Mouse (Mus musculus): ENCODE results near the gene Hip1r. TPM values are rescaled to one million over a fixed set of nuclear protein-coding genes. Genes with fewer than 3 reads are reported as not detected.

Gene Hip1r
- total and polyA plus RNA-seq, 3 experiments: 7.9 to 21.7 (median 14.9) TPM

- H3K4me3 ChIP-seq (ENCODE audit: low read depth, low read length): no peak overlapping the region
- DNase-seq (ENCODE audit: low spot score): no peak
- ATAC-seq (ENCODE audit: extremely low read depth, insufficient number of reproducible peaks, low FRiP score, poor library complexity, severe bottlenecking): no peak
- no peak for TF ChIP-seq POLR2AphosphoS5 (IDR thresholded peaks at IDR 0.05; ENCODE audit: insufficient replicate concordance, low read depth, low read length)
- TF ChIP-seq GATA2 (IDR thresholded peaks at IDR 0.05; ENCODE audit: borderline replicate concordance, low read depth, low read length): no peak
- TF ChIP-seq GATA1 (IDR thresholded peaks at IDR 0.05; ENCODE audit: borderline replicate concordance, low read length): no peak
- TF ChIP-seq CTCF (IDR thresholded peaks at IDR 0.05; ENCODE audit: low read depth, low read length): no peak
- TF ChIP-seq TAL1 (conservative IDR thresholded peaks at IDR 0.05; ENCODE audit: low read depth, low read length): no peak
- H3K27me3 ChIP-seq (ENCODE audit: insufficient read depth, low read length): no peaks in the 10 kb centered on the region
- no peaks in the 10 kb centered on the region for H3K9me3 ChIP-seq (replicated peaks)
- peaks cover 43% of the 10 kb centered on the region for H3K36me3 ChIP-seq (replicated peaks)
- peaks cover 12% of the 10 kb centered on the region for H3K4me1 ChIP-seq (ENCODE audit: insufficient read depth, low read depth, low read length)
Observed at GRCm38 (mm10) chr5:123982838-123983237, 9.4 kb downstream of the Hip1r start.

- Histone ChIP-seq H3K9me3 (replicated peaks) (no peaks in the 10 kb centered on the region), H3K36me3 (replicated peaks) (peaks cover 48% of the 10 kb centered on the region), H3K27me3 (ENCODE audit: insufficient read depth, low read length) (no peaks in the 10 kb centered on the region; the same call in 1 of the 2 replicates), H3K4me1 (ENCODE audit: insufficient read depth, low read depth, low read length) (peaks cover 11% of the 10 kb centered on the region), H3K4me3 (ENCODE audit: low read depth, low read length) (no peak overlapping the region)
- no peak for TF ChIP-seq POLR2AphosphoS5 (IDR thresholded peaks at IDR 0.05; ENCODE audit: insufficient replicate concordance, low read depth, low read length)
- no peak for TF ChIP-seq CTCF (IDR thresholded peaks at IDR 0.05; ENCODE audit: low read depth, low read length)
- no peak for ATAC-seq (ENCODE audit: extremely low read depth, insufficient number of reproducible peaks, low FRiP score, poor library complexity, severe bottlenecking)
- no peak for DNase-seq (ENCODE audit: low spot score)
Observed at GRCm38 (mm10) chr5:123985434-123985833, 12.0 kb downstream of the Hip1r start.

GRCm38 (mm10) chr5:123986925-123987324, 13.5 kb downstream of the Hip1r start:
- TF ChIP-seq CTCF (IDR thresholded peaks at IDR 0.05; ENCODE audit: low read depth, low read length) (no peak), TAL1 (conservative IDR thresholded peaks at IDR 0.05; ENCODE audit: low read depth, low read length) (no peak), GATA2 (IDR thresholded peaks at IDR 0.05; ENCODE audit: borderline replicate concordance, low read depth, low read length) (no peak), GATA1 (IDR thresholded peaks at IDR 0.05; ENCODE audit: borderline replicate concordance, low read length) (no peak), POLR2AphosphoS5 (IDR thresholded peaks at IDR 0.05; ENCODE audit: insufficient replicate concordance, low read depth, low read length) (no peak)
- no peak for DNase-seq (ENCODE audit: low spot score)

GRCm38 (mm10) chr5:123987511-123987910, 14.1 kb downstream of the Hip1r start:
- no peak for TF ChIP-seq POLR2AphosphoS5 (IDR thresholded peaks at IDR 0.05; ENCODE audit: insufficient replicate concordance, low read depth, low read length)
- TF ChIP-seq GATA2 (IDR thresholded peaks at IDR 0.05; ENCODE audit: borderline replicate concordance, low read depth, low read length): no peak
- TF ChIP-seq TAL1 (conservative IDR thresholded peaks at IDR 0.05; ENCODE audit: low read depth, low read length): no peak

More at GRCm38 (mm10) chr5:123986925-123987324, 13.5 kb downstream of the Hip1r start:
- Histone ChIP-seq H3K4me1 (ENCODE audit: insufficient read depth, low read depth, low read length) (peaks cover 8% of the 10 kb centered on the region), H3K27me3 (ENCODE audit: insufficient read depth, low read length) (no peaks in the 10 kb centered on the region; the same call in 1 of the 2 replicates), H3K9me3 (replicated peaks) (no peaks in the 10 kb centered on the region), H3K4me3 (ENCODE audit: low read depth, low read length) (no peak overlapping the region), H3K36me3 (replicated peaks) (peaks cover 55% of the 10 kb centered on the region)
- no peak for ATAC-seq (ENCODE audit: extremely low read depth, insufficient number of reproducible peaks, low FRiP score, poor library complexity, severe bottlenecking)

GRCm38 (mm10) chr5:123989941-123990885, 16.8 kb downstream of the Hip1r start:
- Histone ChIP-seq H3K9me3 (replicated peaks) (no peaks in the 10 kb centered on the region), H3K4me3 (ENCODE audit: low read depth, low read length) (no peak overlapping the region), H3K36me3 (replicated peaks) (peaks cover 63% of the 10 kb centered on the region), H3K27me3 (ENCODE audit: insufficient read depth, low read length) (no peaks in the 10 kb centered on the region; the same call in 1 of the 2 replicates), H3K4me1 (ENCODE audit: insufficient read depth, low read depth, low read length) (no peaks in the 10 kb centered on the region; the same call in 1 of the 2 replicates)
- TF ChIP-seq GATA1 (IDR thresholded peaks at IDR 0.05; ENCODE audit: borderline replicate concordance, low read length) (no peak), GATA2 (IDR thresholded peaks at IDR 0.05; ENCODE audit: borderline replicate concordance, low read depth, low read length) (no peak), POLR2AphosphoS5 (IDR thresholded peaks at IDR 0.05; ENCODE audit: insufficient replicate concordance, low read depth, low read length) (no peak), TAL1 (conservative IDR thresholded peaks at IDR 0.05; ENCODE audit: low read depth, low read length) (no peak), CTCF (IDR thresholded peaks at IDR 0.05; ENCODE audit: low read depth, low read length) (no peak)
- no peak for ATAC-seq (ENCODE audit: extremely low read depth, insufficient number of reproducible peaks, low FRiP score, poor library complexity, severe bottlenecking)
- no peak for DNase-seq (ENCODE audit: low spot score)

More at GRCm38 (mm10) chr5:123987511-123987910, 14.1 kb downstream of the Hip1r start:
- H3K9me3 ChIP-seq (replicated peaks): no peaks in the 10 kb centered on the region
- no peak for DNase-seq (ENCODE audit: low spot score)
- peaks cover 60% of the 10 kb centered on the region for H3K36me3 ChIP-seq (replicated peaks)
- H3K4me3 ChIP-seq (ENCODE audit: low read depth, low read length): no peak overlapping the region
- peaks cover 3% of the 10 kb centered on the region for H3K4me1 ChIP-seq (ENCODE audit: insufficient read depth, low read depth, low read length)
- no peaks in the 10 kb centered on the region; the same call in 1 of the 2 replicates for H3K27me3 ChIP-seq (ENCODE audit: insufficient read depth, low read length)
- no peak for ATAC-seq (ENCODE audit: extremely low read depth, insufficient number of reproducible peaks, low FRiP score, poor library complexity, severe bottlenecking)

GRCm38 (mm10) chr5:123991321-123991720, 17.9 kb downstream of the Hip1r start:
- Histone ChIP-seq H3K36me3 (replicated peaks) (peaks cover 67% of the 10 kb centered on the region), H3K27me3 (ENCODE audit: insufficient read depth, low read length) (no peaks in the 10 kb centered on the region; the same call in 1 of the 2 replicates), H3K9me3 (replicated peaks) (no peaks in the 10 kb centered on the region), H3K4me3 (ENCODE audit: low read depth, low read length) (no peak overlapping the region), H3K4me1 (ENCODE audit: insufficient read depth, low read depth, low read length) (peaks cover 2% of the 10 kb centered on the region; the same call in 1 of the 2 replicates)
- TF ChIP-seq CTCF (IDR thresholded peaks at IDR 0.05; ENCODE audit: low read depth, low read length): no peak
- no peak for TF ChIP-seq GATA2 (IDR thresholded peaks at IDR 0.05; ENCODE audit: borderline replicate concordance, low read depth, low read length)
- TF ChIP-seq GATA1 (IDR thresholded peaks at IDR 0.05; ENCODE audit: borderline replicate concordance, low read length): no peak
- TF ChIP-seq POLR2AphosphoS5 (IDR thresholded peaks at IDR 0.05; ENCODE audit: insufficient replicate concordance, low read depth, low read length): no peak
- no peak for TF ChIP-seq TAL1 (conservative IDR thresholded peaks at IDR 0.05; ENCODE audit: low read depth, low read length)
- ATAC-seq (ENCODE audit: extremely low read depth, insufficient number of reproducible peaks, low FRiP score, poor library complexity, severe bottlenecking) (no peak), DNase-seq (ENCODE audit: low spot score) (no peak)
